Mouse (Mus musculus) embryonic fibroblast, embryonic 13.5 days (primary cell): ENCODE results near the gene Ptprf.
A peak's percentile ranks its signal among the peaks of the same experiment; 100 is the strongest.

Experiments
- CTCF ChIP-seq: IDR thresholded peaks from 2 replicates; pipeline ENCODE4 v1.5.1; 2011; ENCODE audit warnings: mild to moderate bottlenecking, control low read depth, low read length, moderate library complexity, borderline replicate concordance; ENCODE audit not compliant: insufficient read depth
- POLR2A ChIP-seq: IDR thresholded peaks from 2 replicates; pipeline ENCODE4 v1.6.1; 2011; ENCODE audit warnings: low read depth, mild to moderate bottlenecking, control low read depth, low read length, moderate library complexity

GRCm38 (mm10) chr4:118292741-118293306 is 1.6 kb upstream of the Ptprf start:
- TF ChIP-seq CTCF: peak; percentile 98
- TF ChIP-seq POLR2A: no peak
